Mouse (Mus musculus) cerebellum, postnatal 10 days (tissue): ENCODE data around the gene Kif26a.

Experiments used
- DNase-seq, 2 experiments: peaks; one replicate each; pipeline ENCODE4 v3.0.0; 2021; ENCODE audit warnings: mixed read lengths in 2 of 2

The Kif26a gene

GRCm38 (mm10) chr12:112221754-112222439 is 75.9 kb downstream of the Kif26a start:
- peak; percentile 59 to 70 for DNase-seq

DNA sequence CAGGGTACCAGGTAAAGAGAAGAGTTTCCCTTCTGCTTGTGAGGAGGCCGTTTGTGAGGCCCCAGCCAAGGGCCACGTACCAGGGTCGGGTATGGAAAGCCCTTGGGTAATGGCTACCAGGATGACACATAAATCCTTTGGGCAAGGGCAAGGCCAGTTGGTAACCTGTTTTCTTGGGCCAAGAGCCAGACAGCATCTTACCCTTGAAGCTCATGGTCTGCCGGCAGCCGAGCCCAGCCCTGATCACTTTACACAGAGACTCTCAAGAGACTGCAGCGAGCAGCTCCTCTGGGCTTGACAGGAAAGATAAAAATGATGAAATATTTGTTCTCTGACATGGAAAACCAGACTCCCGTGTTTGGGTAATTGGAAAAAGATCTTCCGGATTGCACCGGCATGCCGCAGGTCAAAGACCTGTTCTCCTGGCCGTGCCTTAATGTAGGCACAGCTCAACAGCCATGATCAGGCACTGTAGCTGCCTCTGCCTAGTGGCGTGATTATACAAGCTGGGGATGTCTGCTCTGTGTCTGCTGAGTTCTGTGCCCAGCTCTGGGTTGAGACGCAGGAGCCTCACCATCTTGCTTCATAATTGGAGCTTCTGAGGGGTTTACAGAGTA is 77.8 kb downstream of the Kif26a start:
- DNase-seq = no peak

DNA sequence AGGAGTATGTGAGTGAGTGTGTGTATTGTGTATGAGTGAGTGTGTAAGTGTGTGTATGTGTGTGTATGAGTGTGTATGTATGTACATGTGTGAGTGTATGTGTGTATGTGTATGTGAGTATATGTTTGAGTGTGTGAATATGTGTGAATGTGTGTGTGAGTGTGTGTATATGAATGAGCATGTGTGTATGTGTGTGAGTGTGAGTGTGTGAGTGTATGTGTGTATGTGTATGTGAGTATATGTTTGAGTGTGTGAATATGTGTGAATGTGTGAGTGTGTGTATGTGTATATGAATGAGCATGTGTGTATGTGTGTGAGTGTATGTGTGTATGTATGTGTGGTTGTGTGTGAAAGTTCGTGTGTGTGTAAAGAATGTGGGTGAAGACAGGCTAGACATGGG is 80.2 kb downstream of the Kif26a start:
- DNase-seq = no peak

DNA sequence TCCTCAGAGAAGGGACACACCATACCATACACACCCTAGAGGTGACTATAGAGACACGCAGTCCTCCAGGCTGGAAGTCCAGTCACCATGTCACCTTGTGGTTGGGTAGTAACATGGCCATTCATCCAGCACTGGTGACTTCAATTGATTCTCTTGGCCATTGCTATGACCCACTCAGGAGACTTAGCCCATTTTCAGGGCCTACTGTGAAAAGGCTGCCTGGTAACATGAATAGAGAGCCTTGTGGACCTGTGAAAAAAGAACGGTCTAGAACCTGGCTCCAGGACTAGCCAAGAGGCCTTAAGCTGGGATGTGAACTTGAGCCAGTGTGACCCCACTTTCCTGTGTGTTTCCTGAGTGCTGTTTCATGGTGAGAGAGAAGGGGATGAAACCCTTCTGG is 80.6 kb downstream of the Kif26a start:
- peak; percentile 50 to 52 for DNase-seq

- no peak for DNase-seq
Observed at GRCm38 (mm10) chr12:112229084-112229483, 83.1 kb downstream of the Kif26a start.

- no peak for DNase-seq
Observed at GRCm38 (mm10) chr12:112230196-112230595, 84.2 kb downstream of the Kif26a start.
